Mouse (Mus musculus) urinary bladder, postnatal 14 days (tissue): Measurements from ENCODE around the gene Dcps.

Source experiments
- DNase-seq: peaks from one replicate; pipeline ENCODE4 v3.0.0; 2021; ENCODE audit warnings: low spot score

Dcps gene

GRCm38 (mm10) chr9:35131637-35132397 is 44.0 kb downstream of the Dcps start:
- DNase-seq: no peak

GRCm38 (mm10) chr9:35128995-35129418 is 46.9 kb downstream of the Dcps start:
- no peak for DNase-seq

DNA sequence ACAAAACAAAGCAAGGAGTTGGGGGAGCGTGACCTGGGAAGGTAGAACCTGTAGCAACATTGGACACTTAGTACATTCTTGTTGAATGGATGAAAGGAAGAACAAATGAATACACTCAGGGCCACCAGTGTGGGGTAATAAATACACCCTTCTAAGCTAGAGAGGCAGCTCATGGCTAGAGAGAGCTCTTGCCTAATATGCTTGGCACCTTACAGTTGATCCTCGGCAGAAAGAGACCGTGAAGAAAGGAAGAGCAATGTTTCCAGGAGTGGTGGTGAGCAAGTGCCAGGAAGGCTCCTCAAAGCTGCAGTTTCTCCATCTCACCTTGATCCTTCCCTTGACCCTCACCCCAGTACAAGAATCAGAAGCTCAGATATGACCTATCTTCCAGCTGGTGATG is 47.3 kb downstream of the Dcps start:
- DNase-seq: no peak

GRCm38 (mm10) chr9:35127561-35127960 is 48.3 kb downstream of the Dcps start:
- no peak for DNase-seq

DNA sequence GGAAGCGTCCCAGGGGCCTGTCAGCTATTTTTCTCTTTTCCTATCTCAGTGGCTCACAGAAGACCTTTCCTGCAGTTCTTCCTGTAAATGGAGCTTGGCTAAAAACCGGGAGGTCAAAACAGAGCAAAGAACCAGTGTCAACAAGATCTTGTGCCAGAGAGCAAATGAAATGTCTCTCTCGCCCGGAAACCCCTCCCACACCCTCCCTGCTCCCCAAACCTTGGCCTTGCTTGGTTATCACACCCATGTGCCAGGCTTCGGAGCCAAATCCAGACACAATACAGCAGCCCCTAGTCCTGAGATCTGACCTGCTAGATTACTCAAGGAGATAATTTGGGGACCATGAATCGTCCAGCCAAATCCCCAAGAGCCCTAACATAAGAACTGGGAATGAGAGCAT is 48.7 kb downstream of the Dcps start:
- DNase-seq: no peak

DNA sequence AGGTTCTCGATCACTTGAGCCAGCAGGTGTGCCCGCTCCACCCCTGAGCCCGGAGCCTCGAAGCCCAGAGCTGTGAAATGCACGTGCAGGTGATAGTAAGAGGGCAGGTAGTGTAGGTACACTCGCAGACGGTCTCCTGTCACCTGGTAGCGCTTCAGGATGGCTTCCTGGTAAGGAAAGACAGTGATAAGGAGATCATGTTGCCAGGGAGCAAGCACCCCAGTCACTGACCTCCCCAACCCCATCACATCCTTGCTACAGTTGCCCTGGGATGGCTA is 51.2 kb downstream of the Dcps start:
- no peak for DNase-seq

DNA sequence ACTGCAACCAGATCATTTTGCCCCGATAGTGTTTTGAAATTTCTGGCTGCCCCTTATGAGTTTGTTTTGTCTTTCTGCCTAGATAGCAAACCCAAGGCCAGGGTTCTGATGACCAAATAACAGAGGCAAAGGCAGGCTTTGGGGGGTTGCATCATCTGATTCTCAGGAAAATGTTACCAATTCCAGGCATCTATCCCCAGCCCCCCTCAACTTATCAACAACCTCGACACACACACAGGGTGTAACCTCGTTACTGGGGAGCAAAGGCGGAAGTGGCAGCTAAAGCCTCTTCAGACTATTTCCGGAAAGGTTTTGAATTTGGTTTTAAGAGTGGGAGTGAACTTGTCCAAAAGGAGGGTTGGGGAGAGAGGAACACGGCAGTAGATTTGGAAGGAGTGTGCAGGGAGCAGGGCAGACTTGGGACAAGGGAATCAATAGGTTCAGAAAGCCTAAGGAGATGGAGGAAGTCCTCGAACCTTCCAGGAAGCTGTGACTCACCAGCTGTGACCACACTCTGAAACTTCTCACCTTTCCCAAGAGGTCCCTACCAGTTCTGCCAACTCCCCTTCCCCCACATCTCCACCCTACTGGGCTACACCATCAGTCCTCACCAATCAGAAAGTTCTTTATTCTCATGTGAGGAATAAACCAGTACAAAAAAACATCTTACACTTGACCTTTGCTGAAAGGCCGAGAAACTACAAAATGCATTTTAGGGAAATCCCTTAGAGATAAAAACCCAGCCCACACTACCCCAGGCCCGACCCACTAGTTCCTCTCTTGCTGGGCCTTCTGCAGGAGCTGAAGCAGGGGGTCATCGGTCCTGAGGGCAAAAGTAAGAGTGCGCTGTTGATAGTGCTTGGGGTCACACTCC is 51.8 kb downstream of the Dcps start:
- DNase-seq: no peak

- DNase-seq: no peak
These were observed 52.4 kb downstream of the Dcps start for GRCm38 (mm10) chr9:35123456-35123803.

DNA sequence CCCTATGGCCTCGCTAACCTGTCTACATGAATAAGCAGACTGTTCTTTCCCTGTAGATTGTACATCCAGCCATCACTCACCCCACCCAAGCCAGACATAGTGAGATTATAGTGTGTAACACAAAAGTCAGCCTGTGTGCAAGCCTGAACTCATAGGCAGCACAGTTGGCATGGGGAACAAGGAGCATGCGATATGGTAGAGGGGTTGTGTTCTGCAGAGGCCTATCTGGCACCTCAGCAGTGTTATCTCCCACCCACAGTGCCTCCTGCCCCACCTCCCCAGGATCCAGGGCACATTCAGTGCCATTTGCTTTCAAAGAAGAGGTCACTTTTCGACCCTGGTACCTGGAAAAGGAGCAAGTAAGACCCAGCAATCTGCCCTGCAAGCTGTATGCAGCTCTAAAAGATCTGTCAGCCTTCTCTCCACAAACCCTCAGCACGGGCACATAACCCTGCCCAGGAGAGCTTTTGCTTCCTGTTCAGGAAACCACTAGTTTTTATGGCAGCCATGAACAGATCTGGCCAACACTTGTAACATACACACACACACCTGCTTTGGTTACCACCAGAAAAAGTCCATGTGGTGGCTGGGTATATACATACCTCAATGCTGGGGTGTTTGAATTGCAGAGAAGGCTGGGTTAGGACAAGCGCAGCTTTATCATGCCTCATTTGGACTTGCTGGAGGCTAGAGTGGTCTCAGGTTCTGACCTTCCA is 53.2 kb downstream of the Dcps start:
- no peak for DNase-seq

- no peak for DNase-seq
These were observed 56.7 kb downstream of the Dcps start, which contains the start of gene St3gal4 for GRCm38 (mm10) chr9:35119168-35119567. St3gal4 (minus strand) TSS chr9:35119268.

- DNase-seq: no peak
These were observed 57.3 kb downstream of the Dcps start for GRCm38 (mm10) chr9:35118563-35118962.

DNA sequence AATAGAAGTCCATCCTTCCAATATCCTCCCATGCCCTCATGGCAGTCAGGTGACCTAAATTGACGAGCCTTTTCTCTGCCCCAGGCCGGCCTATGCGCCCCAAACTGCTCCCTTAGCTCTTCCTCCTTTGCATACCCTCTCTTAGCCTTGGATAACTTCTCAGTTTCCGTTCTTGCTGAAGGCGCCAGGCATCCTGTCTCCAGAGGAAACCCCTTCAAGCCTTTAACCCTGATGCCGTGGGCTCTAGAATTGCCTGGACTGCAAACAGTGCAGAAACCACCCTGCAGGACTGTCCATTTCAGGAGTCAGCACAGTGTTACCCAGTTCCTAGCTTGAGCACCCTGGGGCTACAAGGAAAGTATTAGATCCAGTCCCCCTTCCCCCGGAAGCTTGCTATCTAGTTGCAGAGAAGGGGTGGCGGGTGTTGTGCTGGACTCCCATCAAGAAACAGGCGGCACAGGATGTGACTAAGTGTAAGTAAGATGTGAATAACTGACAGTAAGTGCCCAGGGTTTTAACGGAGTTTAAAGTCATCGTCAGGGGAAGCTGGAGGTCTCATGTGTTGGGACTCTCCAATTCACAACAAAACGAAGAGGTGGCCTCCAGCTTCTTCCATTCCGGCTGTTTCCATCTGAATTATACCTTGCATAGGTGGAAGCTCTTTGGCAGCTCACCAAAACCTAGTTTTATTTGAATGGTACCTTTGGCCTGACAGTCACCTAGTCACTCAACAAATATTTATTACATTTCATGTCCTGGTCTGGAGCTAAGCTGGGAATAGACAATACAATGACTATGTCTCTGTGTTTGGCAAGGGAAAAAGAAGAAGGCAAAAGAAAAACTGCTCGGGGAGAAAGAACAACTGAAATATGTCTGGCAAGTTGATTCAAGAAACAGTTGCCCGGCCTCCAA is 58.2 kb downstream of the Dcps start:
- peak; percentile 35 for DNase-seq

DNA sequence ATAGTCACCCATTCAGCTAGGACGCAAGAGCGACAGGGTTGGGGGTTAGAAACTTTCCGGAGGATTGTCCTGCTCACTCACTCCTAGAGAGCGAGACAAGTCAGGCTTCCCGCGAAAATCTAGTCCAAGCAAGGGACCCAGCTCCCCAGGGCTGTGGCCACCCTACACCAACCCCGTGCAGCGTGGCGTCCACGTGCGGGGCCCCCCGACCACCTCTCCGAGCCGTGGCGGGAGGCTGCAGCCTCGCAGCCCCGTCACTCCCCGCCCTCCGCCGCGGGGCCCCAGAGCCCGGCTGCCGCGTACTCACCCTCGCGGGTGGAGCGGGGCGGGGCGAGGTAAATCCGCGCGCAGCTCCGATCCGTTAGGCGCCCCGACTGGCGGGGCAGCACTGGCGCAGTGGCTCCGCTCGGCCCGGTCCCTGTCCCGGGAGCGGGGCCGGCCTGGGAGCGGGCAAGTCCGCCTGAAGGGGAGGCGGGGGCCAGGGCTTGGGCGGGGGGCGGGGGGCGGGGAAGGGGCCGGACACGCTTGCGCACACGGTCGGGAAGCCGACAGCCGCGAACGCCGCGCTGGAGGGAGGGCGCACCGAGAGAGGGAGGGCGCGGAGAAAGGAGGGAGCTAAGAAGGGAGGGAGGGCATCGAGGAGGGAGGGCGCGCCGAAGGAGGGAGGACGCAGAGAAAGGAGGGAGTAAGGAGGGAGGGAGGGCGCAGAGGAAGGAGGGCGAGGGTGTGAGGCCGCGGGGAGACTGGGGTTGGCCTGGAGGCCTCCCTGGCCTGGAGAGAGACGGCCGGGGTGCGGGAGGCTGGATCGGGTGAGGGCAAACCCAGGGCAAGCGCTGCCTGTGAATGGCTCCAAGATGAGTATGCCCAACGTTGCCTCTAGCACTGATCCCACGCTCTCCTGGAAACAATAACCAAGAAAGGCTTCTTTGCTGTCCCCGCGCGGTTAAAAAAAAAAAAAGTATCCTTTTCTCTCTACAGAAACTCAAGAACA is 59.2 kb downstream of the Dcps start:
- DNase-seq: peak; percentile 82

- no peak for DNase-seq
These were observed 60.1 kb downstream of the Dcps start for GRCm38 (mm10) chr9:35115804-35116203.

- DNase-seq: no peak
These were observed 60.6 kb downstream of the Dcps start for GRCm38 (mm10) chr9:35115299-35115698.

DNA sequence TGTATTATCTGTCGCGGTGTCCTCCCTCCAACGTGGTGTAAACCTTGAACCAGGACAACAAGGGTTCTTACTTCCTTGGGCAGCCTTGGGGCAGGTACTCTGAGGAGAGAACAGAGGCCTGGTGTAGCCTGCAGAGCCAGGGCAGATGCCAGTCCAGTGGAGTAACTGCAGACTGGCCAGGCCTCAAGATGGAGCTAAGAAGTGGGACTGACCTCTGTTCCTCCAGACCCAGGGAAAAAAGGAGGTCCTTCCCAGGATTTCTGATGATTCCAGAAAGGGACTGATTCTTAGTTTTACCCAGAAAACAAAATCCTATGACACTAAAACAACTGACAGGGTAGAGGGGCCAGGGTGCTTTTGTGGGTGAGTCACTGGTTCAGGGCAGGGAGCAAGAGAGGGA is 61.6 kb downstream of the Dcps start:
- no peak for DNase-seq

- DNase-seq: peak; percentile 67
These were observed 63.8 kb downstream of the Dcps start for GRCm38 (mm10) chr9:35111941-35112595.

DNA sequence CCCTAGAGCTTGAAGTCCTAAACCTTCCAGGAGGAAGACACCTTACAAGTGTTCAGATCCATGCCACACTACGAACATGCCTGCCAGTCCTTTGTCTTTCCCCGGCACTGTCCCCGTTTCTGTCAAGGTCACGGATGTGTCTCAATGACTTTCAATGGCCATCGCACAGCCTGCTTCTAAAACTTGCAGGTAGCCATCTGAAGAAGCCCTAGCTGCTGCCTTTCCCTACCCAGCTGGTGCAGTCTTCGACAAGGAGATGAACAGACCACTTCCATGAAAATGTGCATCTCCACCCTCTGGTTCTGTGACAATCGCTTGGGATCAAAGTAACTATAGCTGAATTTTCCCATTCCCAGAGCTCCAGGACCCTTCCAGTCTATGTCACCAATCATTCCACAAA is 64.4 kb downstream of the Dcps start:
- DNase-seq: no peak

DNA sequence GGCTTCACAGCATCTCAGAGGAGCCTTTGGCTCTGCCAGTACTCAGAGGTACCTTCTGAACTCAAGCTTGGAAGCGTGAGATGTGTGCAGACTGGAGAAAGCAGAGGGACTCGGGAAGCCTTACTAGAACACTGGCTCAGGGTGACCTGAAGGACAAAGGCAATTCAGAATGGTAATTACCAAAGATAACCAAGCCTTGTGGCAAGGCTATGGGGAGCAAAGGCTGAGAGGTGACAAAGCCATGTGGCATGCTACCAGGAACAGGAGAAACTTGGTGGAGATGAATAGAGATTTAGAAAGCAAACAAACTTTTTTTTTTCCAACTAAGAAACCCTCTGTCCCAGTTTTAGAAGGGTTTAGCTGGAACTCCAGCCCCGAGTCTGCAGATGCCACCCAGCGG is 65.3 kb downstream of the Dcps start:
- DNase-seq: peak; percentile 50

GRCm38 (mm10) chr9:35110051-35110450 is 65.8 kb downstream of the Dcps start:
- DNase-seq: no peak
